Mouse (Mus musculus): ENCODE data around the gene Sfxn3.

Sfxn3 gene

DNA sequence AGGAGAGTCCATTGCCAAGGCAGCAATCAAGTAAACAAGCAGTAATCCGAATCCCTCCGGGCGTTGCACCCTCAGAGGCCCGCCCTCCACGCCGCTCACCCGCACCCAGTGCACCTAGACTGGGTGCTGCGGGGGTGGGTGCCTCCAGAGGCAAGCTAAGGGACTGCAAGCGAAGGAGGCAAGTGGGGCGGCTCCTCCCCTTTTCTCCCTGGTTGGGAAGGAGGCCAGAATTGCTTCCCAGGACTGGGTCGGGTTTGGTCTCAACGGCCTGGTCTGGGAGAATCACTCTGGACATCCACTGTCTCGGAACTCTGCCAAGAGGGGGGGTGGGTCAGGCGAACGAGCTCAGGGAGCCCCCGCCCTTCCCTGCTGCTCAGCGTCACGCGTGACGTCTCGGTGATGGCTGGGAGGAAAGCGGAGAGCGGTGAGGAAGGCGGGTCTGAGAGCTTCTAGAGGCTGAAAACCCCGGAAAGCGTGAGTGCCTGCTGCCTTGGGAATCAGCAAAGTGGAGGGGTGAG is at the start of gene Sfxn3:
TSS of gene Sfxn3 (plus strand) at position 87 of the 518 bp plus-strand sequence.
- DNase-seq: peak; percentile 88

DNA sequence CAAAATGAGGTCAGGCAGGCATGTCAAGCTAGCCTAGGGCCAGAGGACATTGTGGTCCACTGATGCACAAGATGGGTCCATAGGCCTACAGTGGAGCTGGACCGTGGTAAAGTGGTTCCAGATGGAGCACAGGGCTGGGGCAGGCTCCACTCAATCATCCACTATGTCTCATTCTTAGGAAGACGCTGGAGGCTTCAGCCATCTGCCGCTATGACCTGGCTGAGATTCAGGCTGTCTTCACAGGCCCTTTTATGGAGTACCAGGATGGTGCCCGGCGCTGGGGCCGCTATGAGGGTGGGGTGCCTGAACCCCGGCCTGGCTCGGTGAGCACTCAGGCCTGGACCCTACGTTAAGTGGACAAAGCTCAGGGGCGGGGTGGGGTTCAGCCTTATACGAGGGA is 49.5 kb upstream of the Sfxn3 start:
- DNase-seq: no peak

GRCm38 (mm10) chr19:44999647-45000046 is 47.7 kb upstream of the Sfxn3 start:
- no peak for DNase-seq

- DNase-seq: no peak
Measured at GRCm38 (mm10) chr19:45002301-45002700, 45.0 kb upstream of the Sfxn3 start.

DNA sequence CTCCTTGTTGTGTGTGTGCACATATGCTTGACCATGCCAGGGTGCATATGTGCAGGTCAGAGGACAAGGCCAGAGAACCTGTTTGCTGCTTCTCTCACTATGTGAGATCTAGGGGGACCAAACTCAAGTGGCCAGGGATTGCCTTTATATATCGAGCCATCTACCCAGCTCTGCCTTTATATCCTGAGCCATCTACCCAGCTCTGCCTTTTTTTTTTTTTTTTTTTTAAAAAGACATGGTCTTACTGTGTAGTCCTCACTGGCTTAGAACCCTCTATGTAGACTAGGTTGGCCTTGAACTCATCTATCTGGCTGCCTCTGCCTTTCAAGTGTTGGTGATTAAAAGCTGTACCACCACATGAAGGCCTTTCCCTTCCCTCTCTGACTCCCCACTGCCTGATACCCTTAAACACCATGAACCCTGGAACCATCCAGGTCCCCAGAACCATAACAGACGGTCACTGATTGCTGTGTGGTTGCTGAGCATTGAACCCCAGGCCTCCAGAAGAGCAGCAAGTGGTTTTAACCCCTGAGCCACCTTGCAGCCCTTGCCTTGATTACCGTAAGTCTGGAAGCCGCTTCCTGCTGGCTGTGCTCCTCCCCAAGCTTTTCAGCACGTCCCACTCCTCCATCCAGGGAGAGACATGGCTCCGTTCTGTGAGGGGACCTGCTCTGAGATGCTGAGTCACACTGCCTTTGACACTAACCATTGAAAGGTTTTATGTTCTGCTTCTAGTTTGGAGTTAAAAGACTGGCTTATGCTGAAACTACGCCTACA is 43.4 kb upstream of the Sfxn3 start:
- DNase-seq: no peak

- DNase-seq: peak; percentile 54
Measured at GRCm38 (mm10) chr19:45005444-45005843, 41.9 kb upstream of the Sfxn3 start, which contains the start of gene Twnk. Gene Twnk (plus strand): TSS chr19:45005663.

GRCm38 (mm10) chr19:45005957-45006712 is 41.2 kb upstream of the Sfxn3 start, which contains the start of gene Mrpl43:
Gene Mrpl43 (minus strand): TSS chr19:45006442.
- DNase-seq: peak; percentile 96

DNA sequence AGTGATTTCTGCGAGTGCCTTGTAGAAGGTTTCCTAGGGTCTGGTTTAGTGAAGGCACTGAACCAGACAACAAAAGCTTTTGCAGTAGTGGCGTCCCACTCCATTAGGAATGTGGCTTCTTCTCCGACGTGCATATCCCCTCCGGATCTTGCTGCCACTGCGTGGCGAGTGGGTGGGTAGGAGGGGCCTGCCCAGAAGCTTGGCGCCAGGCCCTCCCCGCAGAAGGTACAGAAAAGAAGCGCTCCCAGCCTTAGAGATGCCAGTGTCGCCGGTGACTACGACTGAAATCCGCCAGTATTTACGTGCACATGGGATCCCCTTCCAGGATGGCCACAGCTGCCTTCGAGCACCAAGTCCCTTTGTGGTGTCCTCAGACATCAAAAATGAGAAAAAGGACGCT is 40.3 kb upstream of the Sfxn3 start:
- no peak for DNase-seq

- no peak for DNase-seq
Measured at GRCm38 (mm10) chr19:45007425-45008191, 39.7 kb upstream of the Sfxn3 start.

GRCm38 (mm10) chr19:45010646-45011045 is 36.7 kb upstream of the Sfxn3 start:
- DNase-seq: no peak

GRCm38 (mm10) chr19:45012219-45012618 is 35.1 kb upstream of the Sfxn3 start:
- DNase-seq: no peak

GRCm38 (mm10) chr19:45012636-45013035 is 34.7 kb upstream of the Sfxn3 start:
- DNase-seq: no peak

DNA sequence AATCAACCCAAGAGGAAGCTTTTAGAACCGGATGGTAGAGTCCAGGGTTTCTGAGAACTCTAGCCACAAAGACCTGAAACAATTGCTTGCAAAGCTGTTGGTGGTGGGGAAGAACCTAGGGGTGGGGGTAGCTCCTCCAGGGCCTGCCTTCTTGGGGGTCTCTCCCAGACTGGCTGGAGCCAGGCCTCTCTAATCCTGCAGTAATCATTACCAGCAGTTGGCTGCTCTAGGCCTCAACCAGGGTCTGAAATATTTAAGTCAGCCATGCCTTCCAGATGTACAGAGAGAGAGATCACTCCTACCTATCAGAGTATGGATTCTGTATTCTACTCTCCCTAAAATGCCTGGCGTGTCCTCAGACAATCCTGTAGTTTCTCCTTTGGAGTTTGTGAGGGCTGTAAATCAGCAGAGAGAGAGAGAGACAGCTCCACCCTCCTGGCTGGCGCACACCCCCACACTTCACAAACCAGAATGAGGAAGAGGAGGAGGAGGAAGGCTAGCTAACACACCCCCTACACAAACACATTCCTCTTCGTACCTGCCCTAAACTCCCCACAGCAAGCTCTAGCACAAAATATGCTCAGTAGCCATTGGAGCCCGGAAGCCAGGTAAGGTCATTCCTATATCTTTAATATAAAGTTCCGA is 33.6 kb upstream of the Sfxn3 start:
- no peak for DNase-seq

DNA sequence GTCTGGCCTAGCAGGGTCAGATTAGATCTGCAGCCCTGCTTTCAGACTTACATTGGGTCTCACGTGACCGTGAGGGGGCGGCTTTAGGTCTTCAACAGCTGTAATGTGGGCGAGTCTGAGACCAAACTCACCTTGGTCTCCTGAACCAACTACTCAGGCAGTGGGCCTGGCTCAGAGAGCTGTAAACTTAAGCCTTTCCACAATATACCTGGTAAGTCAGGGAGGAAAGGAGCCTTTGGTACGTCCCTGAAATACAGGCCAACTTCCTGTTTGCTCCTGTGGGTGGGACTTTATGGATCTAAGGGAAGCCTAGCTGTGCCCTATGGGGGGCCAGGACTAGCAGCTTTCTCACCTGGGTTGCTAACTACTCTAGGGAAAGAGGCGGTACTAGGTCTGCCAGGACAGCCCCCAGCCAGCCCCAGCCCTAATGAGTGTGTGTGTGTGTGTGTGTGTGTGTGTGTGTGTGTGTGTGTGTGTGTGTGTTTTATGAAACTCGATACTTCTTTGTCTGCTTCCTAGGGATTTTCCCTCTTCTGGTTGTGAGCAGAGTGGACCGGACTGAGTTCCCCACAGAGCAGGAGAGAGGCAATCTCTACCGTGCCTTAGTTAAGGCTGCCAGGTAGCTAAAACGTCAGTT is 32.9 kb upstream of the Sfxn3 start, which contains the start of gene Lzts2:
TSS of gene Lzts2 (plus strand) at position 80 of the 637 bp plus-strand sequence.
- DNase-seq: no peak

DNA sequence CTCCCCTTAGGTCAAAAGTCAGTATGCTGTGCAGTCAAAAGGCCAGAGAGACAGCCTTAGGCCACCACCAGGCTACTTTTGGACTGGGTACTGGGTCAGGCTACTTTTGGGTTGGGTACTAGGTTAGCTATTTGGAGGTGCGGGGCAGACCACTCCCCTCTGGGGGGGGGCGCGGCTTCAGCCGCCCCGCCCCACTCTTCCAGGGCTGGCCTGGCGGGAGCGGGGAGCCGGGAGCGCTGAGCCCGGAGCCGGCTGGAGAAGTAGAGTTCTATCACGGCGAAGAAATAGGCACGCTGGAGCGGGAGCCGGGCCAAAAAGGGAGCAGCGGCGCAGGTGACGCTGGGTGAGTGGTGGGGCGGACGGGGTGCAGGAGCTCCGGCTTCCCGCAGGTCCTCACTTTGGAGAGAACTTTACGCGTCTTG is 32.3 kb upstream of the Sfxn3 start:
- peak; percentile 46 for DNase-seq

DNA sequence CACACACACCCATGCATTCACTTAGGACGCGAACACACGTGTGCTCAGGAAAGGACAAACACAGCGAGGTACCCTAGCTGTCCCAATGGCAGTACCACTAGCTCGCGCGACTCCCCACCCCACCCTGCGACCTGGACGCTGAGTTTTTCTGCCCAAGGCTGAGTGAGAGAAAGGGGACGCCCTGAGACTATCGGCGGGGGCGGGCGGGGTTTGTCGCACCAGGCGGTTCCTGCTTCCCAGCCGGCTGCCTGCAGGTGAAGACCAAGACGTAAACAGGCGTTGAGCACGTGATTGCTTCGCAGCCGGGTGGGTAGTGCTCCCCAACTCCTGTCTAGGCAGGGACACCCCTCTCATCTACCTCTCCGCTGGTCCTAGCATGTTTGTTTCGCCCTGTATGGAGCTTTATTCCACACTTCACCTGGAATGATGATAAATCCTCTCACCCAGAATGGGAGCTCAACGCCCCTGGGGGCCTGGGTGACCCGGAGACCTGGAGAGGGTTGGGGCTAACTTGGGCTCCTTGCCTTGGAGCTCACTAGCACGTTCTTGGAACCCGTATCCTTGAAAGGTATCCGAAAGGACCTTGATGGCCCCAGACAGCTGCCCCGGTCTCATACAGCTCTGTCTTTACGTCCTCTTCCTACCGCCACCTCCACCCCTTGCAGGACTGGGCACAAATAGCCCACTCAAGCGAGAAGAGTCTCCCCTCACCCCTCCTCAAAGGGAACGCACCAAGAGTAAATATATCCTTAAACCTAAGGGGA is 31.6 kb upstream of the Sfxn3 start:
- DNase-seq: peak; percentile 85

GRCm38 (mm10) chr19:45016341-45017215 is 30.7 kb upstream of the Sfxn3 start:
- no peak for DNase-seq

DNA sequence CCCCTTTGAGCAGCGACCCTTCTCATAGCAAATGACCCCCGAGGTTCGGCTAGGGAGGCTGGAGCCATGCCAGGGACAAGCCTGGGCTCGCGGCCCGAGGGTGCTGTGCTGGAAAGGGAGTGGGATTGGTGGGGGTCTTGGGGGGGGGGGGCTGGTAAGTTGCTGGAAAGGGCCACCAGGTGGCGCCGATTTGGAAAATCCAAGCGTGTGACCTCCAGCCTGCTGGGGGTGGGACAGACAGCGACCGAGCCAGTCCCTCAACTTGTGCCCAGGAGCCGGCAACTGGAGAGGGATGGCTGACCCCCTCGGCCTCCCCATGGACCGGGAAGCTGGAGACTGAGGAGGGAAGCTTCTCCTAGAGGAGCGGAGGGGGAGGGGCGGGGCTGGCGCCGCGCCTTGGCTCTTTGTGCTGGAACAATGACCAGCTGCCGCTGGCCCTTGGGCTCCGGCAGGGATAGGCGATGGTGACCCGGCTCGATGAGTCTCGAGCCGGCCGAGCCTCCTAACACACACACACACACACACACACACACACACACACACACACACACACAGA is 30.0 kb upstream of the Sfxn3 start:
- peak; percentile 44 for DNase-seq

GRCm38 (mm10) chr19:45017909-45018308 is 29.4 kb upstream of the Sfxn3 start:
- peak; percentile 48 for DNase-seq

Data from thymus, postnatal 14 days (tissue).